Mouse (Mus musculus): Measurements from ENCODE around the gene Gnb5. TPM values are rescaled to one million over a fixed set of nuclear protein-coding genes. Genes with fewer than 3 reads are reported as not detected.
"Not testable (repeated sequence)": the region's sequence is repeated elsewhere in the genome, so short reads cannot be mapped to it uniquely, and the experiment has no call there.

The Gnb5 gene
- polyA plus RNA-seq, 1 experiment, result 4.0 TPM

- Histone ChIP-seq H3K36me3 (ENCODE audit: control insufficient read depth, insufficient read depth, low read length) (no peaks in the 10 kb centered on the region), H3K4me3 (ENCODE audit: control insufficient read depth, low read depth, low read length) (no peak overlapping the region), H3K27ac (ENCODE audit: control insufficient read depth, insufficient read depth, low read depth, low read length) (peak overlapping the region; percentile 46), H3K27me3 (ENCODE audit: control insufficient read depth, insufficient read depth, low read length) (no peaks in the 10 kb centered on the region), H3K4me1 (ENCODE audit: control insufficient read depth, insufficient read depth, low read length) (peaks cover 2% of the 10 kb centered on the region; the same call in 1 of the 2 replicates)
- no peak for TF ChIP-seq CTCF (IDR thresholded peaks at IDR 0.05; ENCODE audit: control insufficient read depth, insufficient read depth, insufficient replicate concordance, low read depth, low read length)
- TF ChIP-seq POLR2A (IDR thresholded peaks at IDR 0.05; ENCODE audit: control insufficient read depth, low read depth, low read length), result no peak
Measured at GRCm38 (mm10) chr9:75357087-75357654, 51.1 kb downstream of the Gnb5 start.

- H3K27me3 ChIP-seq (ENCODE audit: control insufficient read depth, insufficient read depth, low read length), result no peaks in the 10 kb centered on the region
- H3K4me1 ChIP-seq (ENCODE audit: control insufficient read depth, insufficient read depth, low read length), result peaks cover 5% of the 10 kb centered on the region
- peak; percentile 60; the same call in 1 of the 2 replicates for TF ChIP-seq CTCF (IDR thresholded peaks at IDR 0.05; ENCODE audit: control insufficient read depth, insufficient read depth, insufficient replicate concordance, low read depth, low read length)
- no peak for TF ChIP-seq POLR2A (IDR thresholded peaks at IDR 0.05; ENCODE audit: control insufficient read depth, low read depth, low read length)
- H3K36me3 ChIP-seq (ENCODE audit: control insufficient read depth, insufficient read depth, low read length), result no peaks in the 10 kb centered on the region
- H3K4me3 ChIP-seq (ENCODE audit: control insufficient read depth, low read depth, low read length), result no peak overlapping the region
- peak overlapping the region; percentile 72 for H3K27ac ChIP-seq (ENCODE audit: control insufficient read depth, insufficient read depth, low read depth, low read length)
Measured at GRCm38 (mm10) chr9:75361699-75362098, 55.6 kb downstream of the Gnb5 start.

GRCm38 (mm10) chr9:75362201-75362600 is 56.1 kb downstream of the Gnb5 start:
- Histone ChIP-seq H3K4me1 (ENCODE audit: control insufficient read depth, insufficient read depth, low read length) (peaks cover 5% of the 10 kb centered on the region), H3K27me3 (ENCODE audit: control insufficient read depth, insufficient read depth, low read length) (no peaks in the 10 kb centered on the region), H3K36me3 (ENCODE audit: control insufficient read depth, insufficient read depth, low read length) (no peaks in the 10 kb centered on the region), H3K27ac (ENCODE audit: control insufficient read depth, insufficient read depth, low read depth, low read length) (peak overlapping the region; percentile 72), H3K4me3 (ENCODE audit: control insufficient read depth, low read depth, low read length) (no peak overlapping the region)
- no peak for TF ChIP-seq CTCF (IDR thresholded peaks at IDR 0.05; ENCODE audit: control insufficient read depth, insufficient read depth, insufficient replicate concordance, low read depth, low read length)
- TF ChIP-seq POLR2A (IDR thresholded peaks at IDR 0.05; ENCODE audit: control insufficient read depth, low read depth, low read length), result no peak

- no peak overlapping the region for H3K4me3 ChIP-seq (ENCODE audit: control insufficient read depth, low read depth, low read length)
- H3K36me3 ChIP-seq (ENCODE audit: control insufficient read depth, insufficient read depth, low read length), result no peaks in the 10 kb centered on the region
- TF ChIP-seq CTCF (IDR thresholded peaks at IDR 0.05; ENCODE audit: control insufficient read depth, insufficient read depth, insufficient replicate concordance, low read depth, low read length) (no peak), POLR2A (IDR thresholded peaks at IDR 0.05; ENCODE audit: control insufficient read depth, low read depth, low read length) (no peak; the same call in 1 of the 2 replicates)
- peaks cover 3% of the 10 kb centered on the region for H3K4me1 ChIP-seq (ENCODE audit: control insufficient read depth, insufficient read depth, low read length)
- H3K27ac ChIP-seq (ENCODE audit: control insufficient read depth, insufficient read depth, low read depth, low read length), result peak overlapping the region; percentile 89
- H3K27me3 ChIP-seq (ENCODE audit: control insufficient read depth, insufficient read depth, low read length), result no peaks in the 10 kb centered on the region
Measured at GRCm38 (mm10) chr9:75363001-75363400, 56.9 kb downstream of the Gnb5 start.

GRCm38 (mm10) chr9:75363702-75364101 is 57.6 kb downstream of the Gnb5 start:
- H3K36me3 ChIP-seq (ENCODE audit: control insufficient read depth, insufficient read depth, low read length); H3K4me1 ChIP-seq (ENCODE audit: control insufficient read depth, insufficient read depth, low read length); H3K4me3 ChIP-seq (ENCODE audit: control insufficient read depth, low read depth, low read length); H3K27me3 ChIP-seq (ENCODE audit: control insufficient read depth, insufficient read depth, low read length): not testable (repeated sequence)
- peak overlapping the region; percentile 89 for H3K27ac ChIP-seq (ENCODE audit: control insufficient read depth, insufficient read depth, low read depth, low read length)

- no peaks in the 10 kb centered on the region for H3K27me3 ChIP-seq (ENCODE audit: control insufficient read depth, insufficient read depth, low read length)
- no peak for TF ChIP-seq CTCF (IDR thresholded peaks at IDR 0.05; ENCODE audit: control insufficient read depth, insufficient read depth, insufficient replicate concordance, low read depth, low read length)
- TF ChIP-seq POLR2A (IDR thresholded peaks at IDR 0.05; ENCODE audit: control insufficient read depth, low read depth, low read length), result no peak
- no peaks in the 10 kb centered on the region for H3K36me3 ChIP-seq (ENCODE audit: control insufficient read depth, insufficient read depth, low read length)
- H3K27ac ChIP-seq (ENCODE audit: control insufficient read depth, insufficient read depth, low read depth, low read length), result peak overlapping the region; percentile 61; the same call in 1 of the 2 replicates
- H3K4me1 ChIP-seq (ENCODE audit: control insufficient read depth, insufficient read depth, low read length), result peaks cover 3% of the 10 kb centered on the region
- no peak overlapping the region for H3K4me3 ChIP-seq (ENCODE audit: control insufficient read depth, low read depth, low read length)
Measured at GRCm38 (mm10) chr9:75365195-75365594, 59.1 kb downstream of the Gnb5 start.

GRCm38 (mm10) chr9:75366191-75366590 is 60.1 kb downstream of the Gnb5 start:
- H3K27me3 ChIP-seq (ENCODE audit: control insufficient read depth, insufficient read depth, low read length), result no peaks in the 10 kb centered on the region
- TF ChIP-seq CTCF (IDR thresholded peaks at IDR 0.05; ENCODE audit: control insufficient read depth, insufficient read depth, insufficient replicate concordance, low read depth, low read length) (no peak), POLR2A (IDR thresholded peaks at IDR 0.05; ENCODE audit: control insufficient read depth, low read depth, low read length) (no peak)
- peaks cover 3% of the 10 kb centered on the region for H3K4me1 ChIP-seq (ENCODE audit: control insufficient read depth, insufficient read depth, low read length)
- H3K27ac ChIP-seq (ENCODE audit: control insufficient read depth, insufficient read depth, low read depth, low read length), result peak overlapping the region; percentile 61
- no peaks in the 10 kb centered on the region for H3K36me3 ChIP-seq (ENCODE audit: control insufficient read depth, insufficient read depth, low read length)
- H3K4me3 ChIP-seq (ENCODE audit: control insufficient read depth, low read depth, low read length), result no peak overlapping the region

- H3K4me3 ChIP-seq (ENCODE audit: control insufficient read depth, low read depth, low read length), result no peak overlapping the region
- peaks cover 3% of the 10 kb centered on the region for H3K4me1 ChIP-seq (ENCODE audit: control insufficient read depth, insufficient read depth, low read length)
- TF ChIP-seq POLR2A (IDR thresholded peaks at IDR 0.05; ENCODE audit: control insufficient read depth, low read depth, low read length) (no peak), CTCF (IDR thresholded peaks at IDR 0.05; ENCODE audit: control insufficient read depth, insufficient read depth, insufficient replicate concordance, low read depth, low read length) (no peak)
- H3K36me3 ChIP-seq (ENCODE audit: control insufficient read depth, insufficient read depth, low read length), result no peaks in the 10 kb centered on the region
- no peak overlapping the region for H3K27ac ChIP-seq (ENCODE audit: control insufficient read depth, insufficient read depth, low read depth, low read length)
- no peaks in the 10 kb centered on the region for H3K27me3 ChIP-seq (ENCODE audit: control insufficient read depth, insufficient read depth, low read length)
Measured at GRCm38 (mm10) chr9:75368779-75369178, 62.7 kb downstream of the Gnb5 start.
